10 mouse cellular contexts compared by ENCODE assay signal in genomic region chr11:116644225-116645112, GRCm38 (mm10). TPM values are rescaled to one million over a fixed set of nuclear protein-coding genes. Genes with fewer than 3 reads are reported as not detected.
DNase-seq lines count a peak whose midpoint lies in the region; ATAC-seq and TF ChIP-seq lines count a peak whose summit lies in the region.
"Had no signal": no experiment of that assay in that cellular context is flagged by ENCODE, and none has a peak within 500 bp of the region (broad histone marks: within the 10 kb centered on the region; RNA-seq: fewer than 3 reads in every experiment).

No protein-coding gene starts in this region.

- TF ChIP-seq POLR2A in limb, embryonic 14.5 days (IDR thresholded peaks at IDR 0.05; ENCODE audit: borderline replicate concordance, extremely low read depth, insufficient read depth, insufficient read length): no peak

- H3K27ac ChIP-seq in heart, embryonic 12.5 days (ENCODE audit: poor library complexity, severe bottlenecking): no peak overlapping the region
- no peak overlapping the region for H3K27ac ChIP-seq in limb, embryonic 14.5 days (replicated peaks; ENCODE audit: low read depth, low read length)

- no peaks in the 10 kb centered on the region for H3K36me3 ChIP-seq in heart, embryonic 12.5 days
- no peaks in the 10 kb centered on the region for H3K36me3 ChIP-seq in limb, embryonic 14.5 days (ENCODE audit: control insufficient read depth, insufficient read depth, low read length)

- no peak for ATAC-seq in heart, embryonic 12.5 days (ENCODE audit: insufficient number of reproducible peaks, low FRiP score)
- no peak for ATAC-seq in limb, embryonic 14.5 days (ENCODE audit: low FRiP score, low read depth)

- peak overlapping the region; percentile 61 for H3K4me2 ChIP-seq in heart, embryonic 12.5 days
- no peak overlapping the region for H3K4me2 ChIP-seq in limb, embryonic 14.5 days (replicated peaks; ENCODE audit: low read depth, low read length, severe bottlenecking)

- H3K9ac ChIP-seq in heart, embryonic 12.5 days: peak overlapping the region; percentile 20; the same call in 1 of the 2 replicates
- peak overlapping the region; percentile 34; the same call in 1 of the 2 replicates for H3K9ac ChIP-seq in limb, embryonic 14.5 days (ENCODE audit: low read depth, low read length, severe bottlenecking)

- H3K4me1 ChIP-seq in heart, embryonic 12.5 days (replicated peaks): peaks cover 50% of the 10 kb centered on the region
- H3K4me1 ChIP-seq in limb, embryonic 14.5 days (ENCODE audit: control insufficient read depth, insufficient read depth, low read length): peaks cover 27% of the 10 kb centered on the region

- H3K9me3 ChIP-seq in heart, embryonic 12.5 days (replicated peaks): no peaks in the 10 kb centered on the region
- H3K9me3 ChIP-seq in limb, embryonic 14.5 days (ENCODE audit: control insufficient read depth, low read length): no peaks in the 10 kb centered on the region

- H3K27me3 ChIP-seq in heart, embryonic 12.5 days (replicated peaks): peaks cover under 1% of the 10 kb centered on the region; the same call in 1 of the 2 replicates
- no peaks in the 10 kb centered on the region for H3K27me3 ChIP-seq in limb, embryonic 14.5 days (ENCODE audit: control insufficient read depth, insufficient read depth, low read length)

- DNase-seq in gastrocnemius, postnatal 10 days: peak; percentile 29
- DNase-seq in gastrocnemius, postnatal 14 days: no peak
- DNase-seq in brain, adult 2 months (ENCODE audit: low read depth, low spot score): peak; percentile 54
- no peak for DNase-seq in limb, embryonic 14.5 days (ENCODE audit: low spot score)
- DNase-seq in layer of hippocampus, adult 8-10 months (ENCODE audit: low spot score in 2 of 2): no peak
- no peak for DNase-seq in adrenal gland, adult 8-10 months
- no peak for DNase-seq in spleen, postnatal 36 days (ENCODE audit: low spot score in 2 of 2)

- H3K4me3 ChIP-seq in heart, embryonic 12.5 days: no peak overlapping the region
- H3K4me3 ChIP-seq in limb, embryonic 14.5 days (replicated peaks; ENCODE audit: low read length): no peak overlapping the region

- 46% methylated on average over 21 of the region's 21 CpGs for WGBS in heart, embryonic 12.5 days
- WGBS in limb, embryonic 14.5 days: 47% methylated on average over 21 of the region's 21 CpGs

- intact Hi-C loops in gastrocnemius, postnatal 14 days (cut with DNase I; ENCODE audit: low total_unique reads): no loop called here

RNA-seq across cellular contexts. Expression of gene Prcd, which starts 8.9 kb away (rescaled TPM):
- under 1 TPM in 1 of 2 experiments, not detected in 1; 0.81 TPM for total RNA-seq in gastrocnemius, postnatal 10 days (2021)
- total RNA-seq in gastrocnemius, postnatal 14 days (2021): under 1 TPM; 0.49 to 0.84 TPM
- polyA plus RNA-seq in heart, embryonic 12.5 days (2016; fragmentation: Nextera tagmentation; extraction: Ambion mirVana): 0.73 TPM in 1 of 2 replicates, not detected in the other
- polyA plus RNA-seq in limb, embryonic 14.5 days (2012; rRNA removed): 0.38 and 0.85 TPM in 2 replicates
- polyA plus RNA-seq in limb, embryonic 14.5 days (2014; fragmentation: Nextera tagmentation; extraction: Ambion mirVana): 1.2 and 1.4 TPM in 2 replicates
- total RNA-seq in layer of hippocampus, adult 8-10 months (2022): 1 to 10 TPM; 4.8 to 8.5 (median 5.8) TPM
- 10 to 100 TPM; 16.6 to 27.2 (median 22.8) TPM for total RNA-seq in adrenal gland, adult 8-10 months (2022)
- total RNA-seq: CH12.LX had no signal

RNA-seq across cellular contexts. Expression of gene Cygb, which starts 9.6 kb away (rescaled TPM):
- total RNA-seq in gastrocnemius, postnatal 10 days (2021): 10 to 100 TPM; 26.6 to 30.3 TPM
- total RNA-seq in gastrocnemius, postnatal 14 days (2021): 10 to 100 TPM; 16.8 to 22.8 TPM
- 1.3 and 1.4 TPM in 2 replicates for polyA plus RNA-seq in heart, embryonic 12.5 days (2016; fragmentation: Nextera tagmentation; extraction: Ambion mirVana)
- polyA plus RNA-seq in limb, embryonic 14.5 days (2012; rRNA removed): 12.1 and 12.3 TPM in 2 replicates
- polyA plus RNA-seq in limb, embryonic 14.5 days (2014; fragmentation: Nextera tagmentation; extraction: Ambion mirVana): 11.7 and 13.4 TPM in 2 replicates
- 10 to 100 TPM; 57.2 to 76.1 (median 63.0) TPM for total RNA-seq in layer of hippocampus, adult 8-10 months (2022)
- total RNA-seq in adrenal gland, adult 8-10 months (2022): 10 to 100 TPM; 33.4 to 64.8 (median 48.2) TPM
- total RNA-seq: CH12.LX had no signal

RNA-seq across cellular contexts. Expression of gene Rhbdf2, which starts 17.6 kb away (rescaled TPM):
- total RNA-seq in gastrocnemius, postnatal 10 days (2021): 1 to 10 TPM; 5.2 to 8.4 TPM
- total RNA-seq in gastrocnemius, postnatal 14 days (2021): 1 to 10 TPM; 5.9 to 9.0 TPM
- polyA plus RNA-seq in heart, embryonic 12.5 days (2016; fragmentation: Nextera tagmentation; extraction: Ambion mirVana): 7.5 and 8.1 TPM in 2 replicates
- 11.4 and 15.0 TPM in 2 replicates for polyA plus RNA-seq in limb, embryonic 14.5 days (2012; rRNA removed)
- 5.0 and 5.5 TPM in 2 replicates for polyA plus RNA-seq in limb, embryonic 14.5 days (2014; fragmentation: Nextera tagmentation; extraction: Ambion mirVana)
- total RNA-seq in layer of hippocampus, adult 8-10 months (2022): 1 to 10 TPM; 1.1 to 2.5 (median 1.8) TPM
- 10 to 100 TPM; 13.3 to 20.5 (median 15.0) TPM for total RNA-seq in adrenal gland, adult 8-10 months (2022)

RNA-seq across cellular contexts. Expression of gene Aanat, which starts 58.2 kb away (rescaled TPM):
- total RNA-seq in gastrocnemius, postnatal 10 days (2021): not detected
- total RNA-seq in gastrocnemius, postnatal 14 days (2021): not detected
- not detected in 2 replicates for polyA plus RNA-seq in heart, embryonic 12.5 days (2016; fragmentation: Nextera tagmentation; extraction: Ambion mirVana)
- polyA plus RNA-seq in limb, embryonic 14.5 days (2012; rRNA removed): 0.13 and 0.17 TPM in 2 replicates
- polyA plus RNA-seq in limb, embryonic 14.5 days (2014; fragmentation: Nextera tagmentation; extraction: Ambion mirVana): not detected in 2 replicates
- 1 to 10 TPM in 3 of 4 experiments, under 1 TPM in 1; 0.57 to 3.9 (median 1.4) TPM for total RNA-seq in layer of hippocampus, adult 8-10 months (2022)
- total RNA-seq in adrenal gland, adult 8-10 months (2022): not detected
- total RNA-seq: CH12.LX had no signal
- polyA plus RNA-seq: neural tube, embryonic 11.5 days had no signal

Comparison
In these comparisons a context has a peak if more than half of its experiments do, and no peak if none do; other contexts are left out.
1. DNase-seq: peak in gastrocnemius, postnatal 10 days (single experiment) and brain, adult 2 months (single experiment); none in gastrocnemius, postnatal 14 days (single experiment), limb, embryonic 14.5 days (single experiment), layer of hippocampus, adult 8-10 months (0 of 2), adrenal gland, adult 8-10 months (single experiment) and spleen, postnatal 36 days (0 of 2).